Mouse (Mus musculus) neural tube, embryonic 11.5 days (tissue): ENCODE results near the gene Trip12. TPM values are rescaled to one million over a fixed set of nuclear protein-coding genes. Genes with fewer than 3 reads are reported as not detected.

Experiments used
- ATAC-seq: fragments of 200-750 bp; cut with Nextera tagmentation; 2 replicates; pipeline ENCODE4 v1.8.0; 2017; ENCODE audit warnings: moderate number of reproducible peaks, mild to moderate bottlenecking, moderate TSS enrichment, moderate library complexity; ENCODE audit not compliant: insufficient read depth, low FRiP score, low TSS enrichment
- DNase-seq: peaks from one replicate; pipeline ENCODE4 v3.0.0-alpha.2; 2015; ENCODE audit warnings: low spot score
- H3K27ac ChIP-seq: fragments of 300-500 bp; sonication (generic); 2 replicates; pipeline ENCODE4 v1.5.1; 2014; ENCODE audit warnings: low read depth, mild to moderate bottlenecking, low read length
- H3K27me3 ChIP-seq: fragments of 300-500 bp; sonication (generic); 2 replicates; pipeline ENCODE4 v1.6.1; 2014; ENCODE audit warnings: mild to moderate bottlenecking, low read length, mixed read lengths; ENCODE audit not compliant: control insufficient read depth, insufficient read depth
- H3K36me3 ChIP-seq: fragments of 300-500 bp; sonication (generic); 2 replicates; pipeline ENCODE4 v1.6.1; 2014; ENCODE audit warnings: mild to moderate bottlenecking, low read length, moderate library complexity, mixed read lengths; ENCODE audit not compliant: control insufficient read depth, insufficient read depth
- H3K4me1 ChIP-seq: fragments of 300-500 bp; sonication (generic); 2 replicates; pipeline ENCODE4 v1.6.1; 2014; ENCODE audit warnings: low read length, mixed read lengths; ENCODE audit not compliant: control insufficient read depth, insufficient read depth
- H3K4me2 ChIP-seq: fragments of 300-500 bp; sonication (generic); 2 replicates; pipeline ENCODE4 v1.6.1; 2014; ENCODE audit warnings: low read depth, mild to moderate bottlenecking, moderate library complexity
- H3K4me3 ChIP-seq: fragments of 300-500 bp; sonication (generic); 2 replicates; pipeline ENCODE4 v1.5.1; 2014; ENCODE audit warnings: low read depth, low read length
- H3K9ac ChIP-seq: fragments of 300-500 bp; sonication (generic); 2 replicates; pipeline ENCODE4 v1.6.1; 2014; ENCODE audit warnings: mild to moderate bottlenecking, low read length
- H3K9me3 ChIP-seq: fragments of 300-500 bp; sonication (generic); 2 replicates; pipeline ENCODE4 v1.6.1; 2016; ENCODE audit warnings: low read length; ENCODE audit not compliant: control insufficient read depth
- WGBS: fragments of 180-500 bp; shearing (Covaris S2); extraction: QIAGEN DNeasy Blood & Tissue Kit; methylation state at CpG from one replicate; pipeline ENCODE4 v1.1.7; 2014; 5-methylcytosine and 5-hydroxymethylcytosine counted together
- polyA plus RNA-seq: library from polyadenylated mRNA; unstranded; fragments of >200 nt; fragmentation: Nextera tagmentation; extraction: Ambion mirVana; gene quantifications from 2 replicates; pipeline ENCODE4 v1.2.1, GENCODE M21; 2014

The Trip12 gene
- polyA plus RNA-seq, 1 experiment from 2014 or later: 97.6 TPM

- WGBS: 51% methylated on average over 9 of the region's 9 CpGs
These were observed 11.4 kb upstream of the Trip12 start for GRCm38 (mm10) chr1:84851512-84852235.

DNA sequence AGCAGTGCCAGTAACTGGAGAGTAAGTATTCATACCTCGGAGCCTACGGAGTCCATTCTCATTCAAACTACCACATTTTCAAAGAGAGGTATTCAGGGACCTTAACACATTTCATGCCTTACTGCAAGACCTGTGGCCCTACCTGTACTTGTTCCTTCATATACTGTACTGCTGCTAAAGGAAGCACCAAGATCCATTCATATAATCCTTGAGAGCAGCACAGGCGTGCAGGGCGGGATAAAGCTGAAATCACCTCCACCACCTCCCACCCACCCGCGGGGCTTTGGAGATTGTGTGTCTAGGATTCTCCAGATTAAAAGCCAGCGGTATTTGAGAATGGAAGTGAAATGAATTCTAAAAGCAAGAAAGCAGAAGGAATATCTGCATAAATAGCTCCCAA, 10.2 kb upstream of the Trip12 start:
- Histone ChIP-seq H3K36me3 (no peaks in the 10 kb centered on the region), H3K9me3 (no peaks in the 10 kb centered on the region), H3K4me3 (no peak overlapping the region), H3K27ac (no peak overlapping the region), H3K9ac (no peak overlapping the region), H3K4me1 (no peaks in the 10 kb centered on the region), H3K4me2 (no peak overlapping the region), H3K27me3 (no peaks in the 10 kb centered on the region)
- no peak for DNase-seq
- WGBS: 94% methylated on average over 7 of the region's 7 CpGs
- ATAC-seq: no peak

More at GRCm38 (mm10) chr1:84851512-84852235, 11.4 kb upstream of the Trip12 start:
- Histone ChIP-seq H3K4me2 (no peak overlapping the region), H3K27ac (no peak overlapping the region), H3K27me3 (no peaks in the 10 kb centered on the region), H3K4me3 (no peak overlapping the region), H3K36me3 (no peaks in the 10 kb centered on the region), H3K9me3 (no peaks in the 10 kb centered on the region), H3K9ac (no peak overlapping the region), H3K4me1 (no peaks in the 10 kb centered on the region)
- DNase-seq: no peak
- ATAC-seq: no peak

DNA sequence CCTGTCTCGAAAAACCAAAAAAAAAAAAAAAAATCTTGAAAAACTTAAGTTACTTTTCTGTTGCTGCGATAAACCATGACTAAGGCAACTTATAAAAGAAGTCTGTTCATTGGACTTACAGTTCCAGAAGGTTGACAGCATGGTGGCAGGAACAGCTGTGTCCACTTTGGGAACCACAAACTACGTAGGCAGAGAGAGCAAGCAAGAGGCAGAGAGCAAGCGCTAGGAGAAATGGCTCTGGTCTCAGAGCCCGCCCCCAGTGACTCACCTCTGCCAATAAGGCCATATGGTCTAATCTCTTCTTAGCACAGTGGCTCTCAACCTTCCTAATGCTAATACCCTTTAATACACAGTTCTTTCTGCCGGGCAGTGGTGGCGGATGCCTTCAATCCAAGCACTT, 9.5 kb upstream of the Trip12 start:
- Histone ChIP-seq H3K4me1 (no peaks in the 10 kb centered on the region), H3K9ac (no peak overlapping the region), H3K27ac (no peak overlapping the region), H3K27me3 (no peaks in the 10 kb centered on the region), H3K9me3 (no peaks in the 10 kb centered on the region), H3K4me3 (no peak overlapping the region), H3K4me2 (no peak overlapping the region), H3K36me3 (no peaks in the 10 kb centered on the region)
- WGBS: 93% methylated on average over 7 of the region's 7 CpGs
- ATAC-seq (no peak), DNase-seq (no peak)

DNA sequence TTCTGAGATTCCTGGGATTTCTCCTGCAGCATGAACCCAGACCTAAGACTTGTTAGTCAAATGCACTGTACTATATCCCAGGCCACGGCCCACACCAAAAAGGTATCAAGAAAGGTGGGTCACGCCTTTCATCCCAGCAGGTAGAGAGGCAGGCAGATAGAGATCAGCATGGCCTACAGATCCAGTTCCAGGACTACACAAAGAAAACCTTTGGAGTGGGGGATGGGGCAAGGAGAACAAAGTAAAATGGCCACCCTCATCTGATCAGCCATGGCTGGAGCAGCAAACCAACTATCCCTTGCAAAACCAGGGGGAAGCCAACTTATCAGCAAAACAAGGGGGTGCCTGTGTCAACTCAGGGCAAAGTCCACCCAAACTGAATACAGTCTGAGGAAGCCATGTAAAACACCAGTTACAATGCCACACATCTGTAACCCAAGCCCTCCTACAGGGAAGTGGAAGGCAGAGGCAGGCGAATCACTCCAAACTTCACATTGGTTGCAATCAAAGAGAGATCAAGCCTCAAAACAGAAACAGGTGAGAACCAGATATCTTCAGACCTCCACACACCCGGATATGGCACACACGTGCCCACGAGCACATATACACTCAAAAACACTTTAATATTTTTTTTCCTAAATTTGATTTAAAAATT, 8.6 kb upstream of the Trip12 start:
- no peak overlapping the region for H3K9ac ChIP-seq
- no peak overlapping the region for H3K4me3 ChIP-seq
- 96% methylated on average over 6 of the region's 6 CpGs for WGBS
- H3K4me2 ChIP-seq: no peak overlapping the region
- ATAC-seq (no peak), DNase-seq (no peak)
- no peaks in the 10 kb centered on the region for H3K9me3 ChIP-seq
- no peaks in the 10 kb centered on the region for H3K27me3 ChIP-seq
- no peak overlapping the region for H3K27ac ChIP-seq
- no peaks in the 10 kb centered on the region for H3K4me1 ChIP-seq
- no peaks in the 10 kb centered on the region for H3K36me3 ChIP-seq

DNA sequence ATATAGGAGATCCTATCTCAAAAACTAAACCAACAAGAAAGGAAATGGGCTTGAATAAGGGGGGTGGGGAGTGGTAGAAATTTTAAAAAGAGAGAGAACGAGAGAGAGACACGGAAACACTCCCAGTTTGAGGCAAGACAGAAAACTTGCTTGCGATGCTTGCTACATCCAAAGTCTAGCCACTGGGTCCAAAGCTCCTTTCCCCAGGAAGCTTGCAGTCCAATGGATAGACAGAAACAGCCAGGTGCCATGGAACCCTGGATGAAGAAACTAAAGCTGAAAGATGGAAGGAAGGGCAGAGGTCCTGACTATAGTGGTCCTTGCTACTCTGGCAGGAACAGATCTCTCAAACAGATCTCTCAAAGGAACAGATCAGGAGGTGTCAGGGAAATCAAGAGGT, 8.0 kb upstream of the Trip12 start:
- ATAC-seq (no peak), DNase-seq (no peak)
- H3K36me3 ChIP-seq: no peaks in the 10 kb centered on the region
- WGBS: 93% methylated on average over 3 of the region's 3 CpGs
- H3K27ac ChIP-seq: no peak overlapping the region
- H3K27me3 ChIP-seq: no peaks in the 10 kb centered on the region
- H3K4me3 ChIP-seq: no peak overlapping the region
- H3K4me1 ChIP-seq: no peaks in the 10 kb centered on the region
- H3K9me3 ChIP-seq: no peaks in the 10 kb centered on the region
- no peak overlapping the region for H3K4me2 ChIP-seq
- no peak overlapping the region for H3K9ac ChIP-seq

GRCm38 (mm10) chr1:84847698-84848097, 7.4 kb upstream of the Trip12 start:
- 97% methylated on average over 7 of the region's 7 CpGs for WGBS
- no peaks in the 10 kb centered on the region for H3K9me3 ChIP-seq
- no peaks in the 10 kb centered on the region for H3K4me1 ChIP-seq
- H3K27me3 ChIP-seq: no peaks in the 10 kb centered on the region
- no peak overlapping the region for H3K27ac ChIP-seq
- no peak overlapping the region for H3K4me3 ChIP-seq
- DNase-seq: no peak
- no peak overlapping the region for H3K9ac ChIP-seq
- no peak overlapping the region for H3K4me2 ChIP-seq
- H3K36me3 ChIP-seq: no peaks in the 10 kb centered on the region
- no peak for ATAC-seq

DNA sequence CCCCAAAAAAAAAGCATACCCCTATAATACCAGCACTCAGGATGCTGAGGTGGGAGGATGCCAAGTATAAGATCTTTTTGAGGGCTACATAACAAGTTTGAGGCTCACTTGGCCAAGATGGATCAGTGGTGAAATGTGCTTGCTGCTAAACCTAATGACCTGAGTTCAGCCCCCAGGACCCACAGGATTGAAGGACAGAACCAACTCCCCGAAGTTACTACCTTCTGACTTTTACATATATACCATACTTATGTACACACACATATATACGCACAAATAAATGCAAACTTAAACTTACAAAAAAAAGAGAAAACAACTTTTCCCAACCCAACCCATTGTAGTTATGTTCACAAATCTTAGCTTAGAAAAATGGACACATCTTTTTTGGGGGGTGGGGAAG, 3.0 kb upstream of the Trip12 start:
- DNase-seq (no peak), ATAC-seq (no peak)
- no peaks in the 10 kb centered on the region for H3K4me1 ChIP-seq
- H3K9me3 ChIP-seq: no peaks in the 10 kb centered on the region
- H3K9ac ChIP-seq: no peak overlapping the region
- H3K36me3 ChIP-seq: no peaks in the 10 kb centered on the region
- WGBS: 81% methylated on average over 2 of the region's 2 CpGs
- no peak overlapping the region for H3K27ac ChIP-seq
- no peak overlapping the region for H3K4me2 ChIP-seq
- H3K4me3 ChIP-seq: no peak overlapping the region
- no peaks in the 10 kb centered on the region for H3K27me3 ChIP-seq

GRCm38 (mm10) chr1:84841061-84841460, 745 bp upstream of the Trip12 start:
- peak overlapping the region; percentile 95 for H3K4me3 ChIP-seq
- WGBS: 77% methylated on average over 3 of the region's 3 CpGs
- no peaks in the 10 kb centered on the region for H3K4me1 ChIP-seq
- no peaks in the 10 kb centered on the region for H3K9me3 ChIP-seq
- DNase-seq (no peak), ATAC-seq (no peak)
- H3K9ac ChIP-seq: no peak overlapping the region; the same call in 1 of the 2 replicates
- H3K4me2 ChIP-seq: peak overlapping the region; percentile 67
- H3K27ac ChIP-seq: no peak overlapping the region
- no peaks in the 10 kb centered on the region for H3K36me3 ChIP-seq
- H3K27me3 ChIP-seq: no peaks in the 10 kb centered on the region
